Mouse (Mus musculus) MEL (cell line): ENCODE results near the gene Efna2. TPM values are rescaled to one million over a fixed set of nuclear protein-coding genes. Genes with fewer than 3 reads are reported as not detected.

Experiments used
- DNase-seq: peaks from one replicate; pipeline ENCODE4 v3.0.0; 2011; ENCODE audit warnings: low read depth, low spot score
- H3K27ac ChIP-seq: 2 replicates; pipeline ENCODE4 v1.5.1; 2012; ENCODE audit warnings: low read depth, mild to moderate bottlenecking, control low read depth, low read length, moderate library complexity; ENCODE audit not compliant: control insufficient read depth
- H3K27me3 ChIP-seq, 2 experiments: fragments of 150-350 bp in 1 of 2; sonication (generic) in 1 of 2; 2 replicates each; pipeline ENCODE4 v1.6.1; 2012; ENCODE audit warnings: low read length in 2 of 2, mild to moderate bottlenecking in 2 of 2, improper control_type of control experiment in 1 of 2, moderate library complexity in 1 of 2; ENCODE audit not compliant: insufficient read depth in 2 of 2, control insufficient read depth in 1 of 2
- H3K36me3 ChIP-seq, 2 experiments: 2 replicates each; pipeline ENCODE4 v1.6.1; 2012 to 2014; ENCODE audit warnings: low read length in 2 of 2, improper control_type of control experiment in 1 of 2, inconsistent platforms in 1 of 2, mild to moderate bottlenecking in 1 of 2; ENCODE audit not compliant: insufficient read depth in 2 of 2, control insufficient read depth in 1 of 2
- H3K4me1 ChIP-seq, 2 experiments: fragments of 150-350 bp in 1 of 2; sonication (generic) in 1 of 2; 2 replicates each; pipeline ENCODE4 v1.6.1; 2012; ENCODE audit warnings: low read length in 2 of 2, improper control_type of control experiment in 1 of 2, mild to moderate bottlenecking in 1 of 2; ENCODE audit not compliant: insufficient read depth in 2 of 2, control insufficient read depth in 1 of 2
- H3K4me3 ChIP-seq, 2 experiments: fragments of 150-350 bp in 1 of 2; sonication (generic) in 1 of 2; 2 replicates each; pipeline ENCODE4 v1.5.1; 2012; ENCODE audit warnings: low read depth in 2 of 2, low read length in 2 of 2, mild to moderate bottlenecking in 2 of 2, moderate library complexity in 2 of 2, control low read depth in 1 of 2, improper control_type of control experiment in 1 of 2; ENCODE audit not compliant: control insufficient read depth in 1 of 2, insufficient read depth in 1 of 2
- H3K79me2 ChIP-seq: 2 replicates; pipeline ENCODE4 v1.6.1; 2012; ENCODE audit warnings: mild to moderate bottlenecking, low read length, moderate library complexity; ENCODE audit not compliant: control insufficient read depth, poor library complexity, insufficient read depth
- H3K9ac ChIP-seq: 2 replicates; pipeline ENCODE4 v1.6.1; 2012; ENCODE audit warnings: low read depth, mild to moderate bottlenecking, control low read depth, low read length, moderate library complexity; ENCODE audit not compliant: control insufficient read depth, poor library complexity, severe bottlenecking
- H3K9me3 ChIP-seq: fragments of 150-350 bp; sonication (generic); replicated peaks from 2 replicates; pipeline ENCODE4 v1.6.1; 2012; ENCODE audit warnings: mild to moderate bottlenecking, low read length, improper control_type of control experiment, moderate library complexity; ENCODE audit not compliant: insufficient read depth
- E2F4 ChIP-seq: IDR thresholded peaks from 2 replicates; pipeline ENCODE4 v1.6.1; 2011; ENCODE audit warnings: low read depth, low read length, improper control_type of control experiment, borderline replicate concordance
- ELF1 ChIP-seq: IDR thresholded peaks from 2 replicates; pipeline ENCODE4 v1.6.1; 2014; ENCODE audit warnings: low read depth, mild to moderate bottlenecking, inconsistent platforms, low read length, improper control_type of control experiment, moderate library complexity
- EP300 ChIP-seq, 2 experiments: IDR thresholded peaks; 2 replicates each; pipeline ENCODE4 v1.6.1; 2011; ENCODE audit warnings: improper control_type of control experiment in 2 of 2, low read length in 2 of 2, low read depth in 1 of 2, mild to moderate bottlenecking in 1 of 2
- ETS1 ChIP-seq: IDR thresholded peaks from 2 replicates; pipeline ENCODE4 v1.6.1; 2012; ENCODE audit warnings: low read depth, mild to moderate bottlenecking, inconsistent platforms, low read length, improper control_type of control experiment, moderate library complexity
- KAT2A ChIP-seq: conservative IDR thresholded peaks from 2 replicates; pipeline ENCODE4 v1.6.1; 2012; ENCODE audit warnings: low read depth, low read length, improper control_type of control experiment, inconsistent platforms
- MAFK ChIP-seq: IDR thresholded peaks from 2 replicates; pipeline ENCODE4 v1.6.1; 2011; ENCODE audit warnings: low read depth, mild to moderate bottlenecking, low read length, improper control_type of control experiment, borderline replicate concordance
- MAX ChIP-seq: IDR thresholded peaks from 2 replicates; pipeline ENCODE4 v1.6.1; 2011; ENCODE audit warnings: low read length, improper control_type of control experiment
- MAZ ChIP-seq: IDR thresholded peaks from 2 replicates; pipeline ENCODE4 v1.6.1; 2012; ENCODE audit warnings: low read depth, mild to moderate bottlenecking, inconsistent platforms, low read length, improper control_type of control experiment
- MEF2A ChIP-seq: IDR thresholded peaks from 2 replicates; pipeline ENCODE4 v1.6.1; 2014; ENCODE audit warnings: low read depth, mild to moderate bottlenecking, inconsistent platforms, low read length, improper control_type of control experiment; ENCODE audit not compliant: poor library complexity, insufficient replicate concordance, severe bottlenecking; ENCODE audit errors: extremely low read depth
- MXI1 ChIP-seq: IDR thresholded peaks from 2 replicates; pipeline ENCODE4 v1.6.1; 2011; ENCODE audit warnings: mild to moderate bottlenecking, low read depth, low read length, improper control_type of control experiment
- MYC ChIP-seq: IDR thresholded peaks from 2 replicates; pipeline ENCODE4 v1.6.1; 2011; ENCODE audit warnings: low read depth, mild to moderate bottlenecking, low read length, improper control_type of control experiment, moderate library complexity
- NELFE ChIP-seq: IDR thresholded peaks from 2 replicates; pipeline ENCODE4 v1.6.1; 2011; ENCODE audit warnings: low read depth, low read length, improper control_type of control experiment
- NRF1 ChIP-seq: IDR thresholded peaks from 2 replicates; pipeline ENCODE4 v1.6.1; 2014; ENCODE audit warnings: low read depth, mild to moderate bottlenecking, inconsistent platforms, low read length, improper control_type of control experiment, moderate library complexity; ENCODE audit not compliant: poor library complexity, insufficient read depth, severe bottlenecking
- POLR2A ChIP-seq, 2 experiments: IDR thresholded peaks; 2 replicates each; pipeline ENCODE4 v1.6.1; 2011 to 2012; ENCODE audit warnings: low read length in 2 of 2, mild to moderate bottlenecking in 2 of 2, control low read depth in 1 of 2, improper control_type of control experiment in 1 of 2, low read depth in 1 of 2, moderate library complexity in 1 of 2; ENCODE audit not compliant: control insufficient read depth in 1 of 2, insufficient read depth in 1 of 2, poor library complexity in 1 of 2
- RAD21 ChIP-seq: IDR thresholded peaks from 2 replicates; pipeline ENCODE4 v1.6.1; 2011; ENCODE audit warnings: mild to moderate bottlenecking, low read depth, low read length, improper control_type of control experiment
- RCOR1 ChIP-seq: IDR thresholded peaks from 2 replicates; pipeline ENCODE4 v1.6.1; 2012; ENCODE audit warnings: low read depth, mild to moderate bottlenecking, inconsistent platforms, low read length, improper control_type of control experiment
- SIN3A ChIP-seq: IDR thresholded peaks from 2 replicates; pipeline ENCODE4 v1.6.1; 2012; ENCODE audit warnings: low read length, improper control_type of control experiment, inconsistent platforms
- SMC3 ChIP-seq: IDR thresholded peaks from 2 replicates; pipeline ENCODE4 v1.6.1; 2011; ENCODE audit warnings: low read depth, low read length, improper control_type of control experiment
- TBP ChIP-seq: IDR thresholded peaks from 2 replicates; pipeline ENCODE4 v1.8.0; 2011; ENCODE audit warnings: low read depth, low read length, improper control_type of control experiment
- TCF12 ChIP-seq: IDR thresholded peaks from 2 replicates; pipeline ENCODE4 v1.6.1; 2014; ENCODE audit warnings: low read depth, mild to moderate bottlenecking, inconsistent platforms, low read length, improper control_type of control experiment, moderate library complexity
- UBTF ChIP-seq: IDR thresholded peaks from 2 replicates; pipeline ENCODE4 v1.6.1; 2012; ENCODE audit warnings: low read depth, mild to moderate bottlenecking, inconsistent platforms, low read length, improper control_type of control experiment, moderate library complexity, borderline replicate concordance; ENCODE audit not compliant: insufficient read depth
- USF1 ChIP-seq: IDR thresholded peaks from 2 replicates; pipeline ENCODE4 v1.6.1; 2014; ENCODE audit warnings: low read depth, mild to moderate bottlenecking, inconsistent platforms, low read length, improper control_type of control experiment, moderate library complexity
- USF2 ChIP-seq, 2 experiments: IDR thresholded peaks; 2 replicates each; pipeline ENCODE4 v1.6.1; 2011 to 2012; ENCODE audit warnings: improper control_type of control experiment in 2 of 2, low read length in 2 of 2, borderline replicate concordance in 1 of 2, inconsistent platforms in 1 of 2, low read depth in 1 of 2, mild to moderate bottlenecking in 1 of 2; ENCODE audit not compliant: insufficient read depth in 1 of 2
- ZKSCAN1 ChIP-seq: IDR thresholded peaks from 2 replicates; pipeline ENCODE4 v1.6.1; 2012; ENCODE audit warnings: low read depth, mild to moderate bottlenecking, inconsistent platforms, low read length, improper control_type of control experiment, moderate library complexity
- ZMIZ1 ChIP-seq: IDR thresholded peaks from 2 replicates; pipeline ENCODE4 v1.6.1; 2012; ENCODE audit warnings: low read depth, mild to moderate bottlenecking, inconsistent platforms, low read length, improper control_type of control experiment, moderate library complexity
- ZNF384 ChIP-seq: IDR thresholded peaks from 2 replicates; pipeline ENCODE4 v1.6.1; 2012; ENCODE audit warnings: low read depth, mild to moderate bottlenecking, inconsistent platforms, low read length, improper control_type of control experiment
- polyA plus RNA-seq, 2 experiments: library from polyadenylated mRNA; stranded (reverse) in 1 of 2; unstranded in 1 of 2; fragments of >175 nt in 1 of 2; fragments of >200 nt in 1 of 2; gene quantifications; 2 replicates each; pipeline versions ENCODE4 v1.2.1 to v1.2.4; 2012; ENCODE audit warnings: low replicate concordance in 2 of 2, low read depth in 1 of 2; ENCODE audit not compliant: insufficient read length in 2 of 2, insufficient read depth in 1 of 2, missing spikeins in 1 of 2
- total RNA-seq: library from RNA; depleted of rRNA; stranded (reverse); fragments of 300-350 nt; gene quantifications from 2 replicates; pipeline ENCODE4 v1.2.3, GENCODE M21; 2012

The Efna2 gene
- total and polyA plus RNA-seq, 3 experiments: 0.12 to 2.8 TPM; not detected in 1

- no peak for DNase-seq
- no peaks in the 10 kb centered on the region for H3K27me3 ChIP-seq
- TF ChIP-seq ELF1 (no peak), SMC3 (no peak), ZMIZ1 (no peak), MAZ (no peak), NRF1 (no peak), RCOR1 (no peak), TCF12 (no peak), MXI1 (no peak), MAX (no peak), MEF2A (no peak), ZKSCAN1 (no peak), ZNF384 (no peak), UBTF (no peak), MAFK (no peak), RAD21 (no peak), TBP (no peak), EP300 (IDR thresholded peaks at IDR 0.05; ENCODE audit: low read depth in 1 of 2, low read length in 2 of 2) (no peak), ETS1 (no peak), NELFE (no peak)
- H3K36me3 ChIP-seq: no peaks in the 10 kb centered on the region
- no peaks in the 10 kb centered on the region for H3K4me1 ChIP-seq
- no peak overlapping the region for H3K9ac ChIP-seq
- H3K79me2 ChIP-seq: no peaks in the 10 kb centered on the region
- H3K27ac ChIP-seq: no peak overlapping the region
- no peaks in the 10 kb centered on the region for H3K9me3 ChIP-seq
- no peak overlapping the region for H3K4me3 ChIP-seq
Observed at GRCm38 (mm10) chr10:80187739-80188138, 8.5 kb downstream of the Efna2 start.

GRCm38 (mm10) chr10:80188453-80189024, 9.3 kb downstream of the Efna2 start:
- TF ChIP-seq MYC: no peak
- no peak for TF ChIP-seq UBTF
- no peak for TF ChIP-seq USF1
- no peak for TF ChIP-seq ZNF384
- TF ChIP-seq SMC3: no peak
- TF ChIP-seq E2F4: no peak
- TF ChIP-seq POLR2A (IDR thresholded peaks at IDR 0.05; ENCODE audit: control insufficient read depth in 1 of 2, insufficient read depth in 1 of 2, low read depth in 1 of 2, low read length in 2 of 2, poor library complexity in 1 of 2): no peak
- no peak for TF ChIP-seq KAT2A
- TF ChIP-seq ELF1: no peak
- TF ChIP-seq MAZ: no peak
- no peak for TF ChIP-seq MXI1
- no peak for TF ChIP-seq SIN3A
- TF ChIP-seq USF2 (IDR thresholded peaks at IDR 0.05; ENCODE audit: borderline replicate concordance in 1 of 2, insufficient read depth in 1 of 2, low read depth in 1 of 2, low read length in 2 of 2): no peak
- no peak for TF ChIP-seq MAX
- no peak for TF ChIP-seq RAD21
- TF ChIP-seq ZKSCAN1: no peak
- no peak for TF ChIP-seq RCOR1
- TF ChIP-seq TCF12: no peak
- TF ChIP-seq, all 39 proteins: peak for 0
- Histone ChIP-seq H3K4me3 (no peak overlapping the region), H3K9me3 (no peaks in the 10 kb centered on the region), H3K4me1 (no peaks in the 10 kb centered on the region), H3K36me3 (no peaks in the 10 kb centered on the region), H3K27me3 (no peaks in the 10 kb centered on the region), H3K27ac (no peak overlapping the region), H3K79me2 (no peaks in the 10 kb centered on the region), H3K9ac (no peak overlapping the region)
- DNase-seq: no peak
